Mouse (Mus musculus) liver, embryonic 14.5 days (tissue): ENCODE measurements around the gene Mrps18a.

Experiments
- CTCF ChIP-seq: IDR thresholded peaks from 2 replicates; pipeline ENCODE4 v1.5.1; 2016; ENCODE audit warnings: antibody characterized with exemption, low read depth, control low read depth
- EP300 ChIP-seq: IDR thresholded peaks from 2 replicates; pipeline ENCODE4 v1.6.1; 2016; ENCODE audit warnings: antibody characterized with exemption, low read depth

- TF ChIP-seq CTCF, result no peak
- no peak for TF ChIP-seq EP300
Measured at GRCm38 (mm10) chr17:46162951-46163421, 52.2 kb downstream of the Mrps18a start.
